Mouse (Mus musculus): Measurements from ENCODE around the gene Meis1. TPM values are rescaled to one million over a fixed set of nuclear protein-coding genes. Genes with fewer than 3 reads are reported as not detected.

The Meis1 gene
- total and polyA plus RNA-seq, 3 experiments: 8.2 to 16.5 TPM; not detected in 1

- Histone ChIP-seq H3K79me2 (ENCODE audit: control insufficient read depth, insufficient read depth, low read length, poor library complexity) (no peaks in the 10 kb centered on the region), H3K9ac (ENCODE audit: control insufficient read depth, low read depth, low read length, poor library complexity, severe bottlenecking) (no peak overlapping the region), H3K4me3 (ENCODE audit: control insufficient read depth in 1 of 2, insufficient read depth in 1 of 2, low read depth in 2 of 2, low read length in 2 of 2) (no peak overlapping the region), H3K4me1 (ENCODE audit: control insufficient read depth in 1 of 2, insufficient read depth in 2 of 2, low read length in 2 of 2) (peaks cover 7 to 20% of the 10 kb centered on the region in 2 experiments), H3K9me3 (replicated peaks; ENCODE audit: insufficient read depth, low read length) (no peaks in the 10 kb centered on the region), H3K27me3 (ENCODE audit: control insufficient read depth in 1 of 2, insufficient read depth in 2 of 2, low read length in 2 of 2) (no peaks in the 10 kb centered on the region), H3K27ac (ENCODE audit: control insufficient read depth, low read depth, low read length) (no peak overlapping the region), H3K36me3 (ENCODE audit: control insufficient read depth in 1 of 2, insufficient read depth in 2 of 2, low read length in 2 of 2) (peaks cover 0 to 24% of the 10 kb centered on the region in 2 experiments; a peak in 2 of 4 replicates)
- no peak for DNase-seq (ENCODE audit: low read depth, low spot score)
- TF ChIP-seq JUND (IDR thresholded peaks at IDR 0.05; ENCODE audit: low read depth, low read length): no peak
- TF ChIP-seq SIN3A (IDR thresholded peaks at IDR 0.05; ENCODE audit: low read length): no peak
- no peak for TF ChIP-seq POLR2A (IDR thresholded peaks at IDR 0.05; ENCODE audit: control insufficient read depth in 1 of 2, insufficient read depth in 1 of 2, low read depth in 1 of 2, low read length in 2 of 2, poor library complexity in 1 of 2)
- no peak for TF ChIP-seq E2F4 (IDR thresholded peaks at IDR 0.05; ENCODE audit: borderline replicate concordance, low read depth, low read length)
- no peak for TF ChIP-seq NELFE (IDR thresholded peaks at IDR 0.05; ENCODE audit: low read depth, low read length)
Measured at GRCm38 (mm10) chr11:18931001-18931874, 87.5 kb downstream of the Meis1 start.

DNA sequence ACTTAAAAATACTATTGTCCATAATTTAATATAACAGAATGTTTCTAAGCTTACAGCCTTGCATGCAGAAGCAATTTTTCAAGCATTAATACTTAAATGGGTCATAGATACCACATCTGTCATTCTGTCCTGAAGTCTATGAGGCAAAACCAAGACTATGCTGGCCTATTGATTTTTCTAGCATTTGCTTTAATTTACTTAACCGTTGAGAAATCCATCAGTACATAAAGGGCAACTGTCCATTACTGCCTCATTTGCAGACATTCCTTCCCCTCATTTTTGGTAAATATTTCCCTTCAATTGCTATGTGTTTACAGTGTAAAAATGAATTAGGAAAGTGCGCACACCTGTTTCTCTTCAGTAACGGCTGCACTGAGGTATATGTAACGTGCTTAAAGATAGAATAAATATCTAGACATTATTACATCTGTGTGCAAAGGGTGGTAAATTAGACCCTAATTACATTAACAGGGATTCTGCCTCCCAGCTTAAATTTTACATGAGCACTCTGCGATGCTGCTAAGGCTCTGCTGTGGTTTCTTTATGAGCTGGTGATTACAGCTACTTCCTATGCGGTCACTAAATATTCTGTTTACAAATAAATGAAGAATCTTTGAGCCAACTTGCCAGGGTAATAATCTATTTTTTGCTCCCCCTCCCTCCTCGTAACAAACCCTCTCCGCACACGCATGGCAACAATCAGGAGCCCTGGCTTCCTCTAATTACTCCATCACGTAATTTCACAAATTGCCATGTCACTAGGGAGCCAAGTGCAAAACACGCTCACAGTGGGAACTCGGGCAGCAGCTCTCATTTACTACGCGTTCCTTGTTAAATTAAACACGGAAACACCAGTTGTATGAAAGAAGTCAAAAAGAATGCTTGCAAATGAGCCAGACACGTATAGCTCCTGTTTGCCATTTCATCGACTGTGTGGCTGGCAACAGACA, 88.7 kb downstream of the Meis1 start:
- no peak for DNase-seq (ENCODE audit: low read depth, low spot score)
- H3K9ac ChIP-seq (ENCODE audit: control insufficient read depth, low read depth, low read length, poor library complexity, severe bottlenecking): no peak overlapping the region
- no peaks in the 10 kb centered on the region for H3K9me3 ChIP-seq (replicated peaks; ENCODE audit: insufficient read depth, low read length)
- no peak overlapping the region for H3K4me3 ChIP-seq (ENCODE audit: control insufficient read depth in 1 of 2, insufficient read depth in 1 of 2, low read depth in 2 of 2, low read length in 2 of 2)
- no peaks in the 10 kb centered on the region for H3K27me3 ChIP-seq (ENCODE audit: control insufficient read depth in 1 of 2, insufficient read depth in 2 of 2, low read length in 2 of 2)
- H3K79me2 ChIP-seq (ENCODE audit: control insufficient read depth, insufficient read depth, low read length, poor library complexity): no peaks in the 10 kb centered on the region
- H3K4me1 ChIP-seq (ENCODE audit: control insufficient read depth in 1 of 2, insufficient read depth in 2 of 2, low read length in 2 of 2): peaks cover 11 to 32% of the 10 kb centered on the region in 2 experiments
- H3K36me3 ChIP-seq (ENCODE audit: control insufficient read depth in 1 of 2, insufficient read depth in 2 of 2, low read length in 2 of 2): peaks cover 0 to 36% of the 10 kb centered on the region in 2 experiments; a peak in 2 of 4 replicates
- no peak overlapping the region for H3K27ac ChIP-seq (ENCODE audit: control insufficient read depth, low read depth, low read length)
- TF ChIP-seq USF2 (IDR thresholded peaks at IDR 0.05; ENCODE audit: borderline replicate concordance in 1 of 2, insufficient read depth in 1 of 2, low read depth in 1 of 2, low read length in 2 of 2) (no peak), KAT2A (conservative IDR thresholded peaks at IDR 0.05; ENCODE audit: low read depth, low read length) (no peak), MYC (IDR thresholded peaks at IDR 0.05; ENCODE audit: low read depth, low read length) (no peak), CHD1 (IDR thresholded peaks at IDR 0.05; ENCODE audit: low read depth, low read length) (no peak), MAZ (IDR thresholded peaks at IDR 0.05; ENCODE audit: low read depth, low read length) (no peak), GABPA (IDR thresholded peaks at IDR 0.05; ENCODE audit: low read depth, low read length) (no peak), MAFK (IDR thresholded peaks at IDR 0.05; ENCODE audit: borderline replicate concordance, low read depth, low read length) (no peak), NRF1 (IDR thresholded peaks at IDR 0.05; ENCODE audit: insufficient read depth, low read depth, low read length, poor library complexity, severe bottlenecking) (no peak), BHLHE40 (IDR thresholded peaks at IDR 0.05; ENCODE audit: borderline replicate concordance, low read depth, low read length) (no peak), UBTF (IDR thresholded peaks at IDR 0.05; ENCODE audit: borderline replicate concordance, insufficient read depth, low read depth, low read length) (no peak), TBP (IDR thresholded peaks at IDR 0.05; ENCODE audit: low read depth, low read length) (no peak)
